Mouse (Mus musculus): ENCODE data around the gene Sh3pxd2a.

Gene Sh3pxd2a

GRCm38 (mm10) chr19:47457711-47458503 lies 6.3 kb downstream of the Sh3pxd2a start:
- no peak for DNase-seq (ENCODE audit: inconsistent ontology term)

- no peak for DNase-seq (ENCODE audit: inconsistent ontology term)
Observed at GRCm38 (mm10) chr19:47456021-47456420, 8.2 kb downstream of the Sh3pxd2a start.

- DNase-seq (ENCODE audit: inconsistent ontology term): no peak
Observed at GRCm38 (mm10) chr19:47455001-47455755, 9.0 kb downstream of the Sh3pxd2a start.

- no peak for DNase-seq (ENCODE audit: inconsistent ontology term)
Observed at GRCm38 (mm10) chr19:47454167-47455000, 9.8 kb downstream of the Sh3pxd2a start.

GRCm38 (mm10) chr19:47453352-47453751 lies 10.8 kb downstream of the Sh3pxd2a start:
- no peak for DNase-seq (ENCODE audit: inconsistent ontology term)

- no peak for DNase-seq (ENCODE audit: inconsistent ontology term)
Observed at GRCm38 (mm10) chr19:47452682-47453081, 11.5 kb downstream of the Sh3pxd2a start.

GRCm38 (mm10) chr19:47452211-47452610 lies 12.0 kb downstream of the Sh3pxd2a start:
- no peak for DNase-seq (ENCODE audit: inconsistent ontology term)

- no peak for DNase-seq (ENCODE audit: inconsistent ontology term)
Observed at GRCm38 (mm10) chr19:47451476-47452113, 12.6 kb downstream of the Sh3pxd2a start.

- DNase-seq (ENCODE audit: inconsistent ontology term): no peak
Observed at GRCm38 (mm10) chr19:47450261-47451137, 13.7 kb downstream of the Sh3pxd2a start.

- DNase-seq (ENCODE audit: inconsistent ontology term): no peak
Observed at GRCm38 (mm10) chr19:47449513-47450227, 14.5 kb downstream of the Sh3pxd2a start.

GRCm38 (mm10) chr19:47448618-47449151 lies 15.5 kb downstream of the Sh3pxd2a start:
- no peak for DNase-seq (ENCODE audit: inconsistent ontology term)

- DNase-seq (ENCODE audit: inconsistent ontology term): peak; percentile 37
Observed at GRCm38 (mm10) chr19:47446841-47447365, 17.3 kb downstream of the Sh3pxd2a start.

- DNase-seq (ENCODE audit: inconsistent ontology term): no peak
Observed at GRCm38 (mm10) chr19:47446130-47446529, 18.1 kb downstream of the Sh3pxd2a start.

GRCm38 (mm10) chr19:47445726-47446125 lies 18.5 kb downstream of the Sh3pxd2a start:
- no peak for DNase-seq (ENCODE audit: inconsistent ontology term)

GRCm38 (mm10) chr19:47444488-47444887 lies 19.7 kb downstream of the Sh3pxd2a start:
- DNase-seq (ENCODE audit: inconsistent ontology term): no peak

GRCm38 (mm10) chr19:47442294-47442627 lies 21.9 kb downstream of the Sh3pxd2a start:
- no peak for DNase-seq (ENCODE audit: inconsistent ontology term)

- no peak for DNase-seq (ENCODE audit: inconsistent ontology term)
Observed at GRCm38 (mm10) chr19:47441541-47442293, 22.5 kb downstream of the Sh3pxd2a start.

GRCm38 (mm10) chr19:47440967-47441366 lies 23.2 kb downstream of the Sh3pxd2a start:
- DNase-seq (ENCODE audit: inconsistent ontology term): no peak

- no peak for DNase-seq (ENCODE audit: inconsistent ontology term)
Observed at GRCm38 (mm10) chr19:47440435-47440803, 23.8 kb downstream of the Sh3pxd2a start.

All from Muller cell, postnatal 12 days (primary cell).